Mouse (Mus musculus): ENCODE data around the gene Hjurp.

DNA sequence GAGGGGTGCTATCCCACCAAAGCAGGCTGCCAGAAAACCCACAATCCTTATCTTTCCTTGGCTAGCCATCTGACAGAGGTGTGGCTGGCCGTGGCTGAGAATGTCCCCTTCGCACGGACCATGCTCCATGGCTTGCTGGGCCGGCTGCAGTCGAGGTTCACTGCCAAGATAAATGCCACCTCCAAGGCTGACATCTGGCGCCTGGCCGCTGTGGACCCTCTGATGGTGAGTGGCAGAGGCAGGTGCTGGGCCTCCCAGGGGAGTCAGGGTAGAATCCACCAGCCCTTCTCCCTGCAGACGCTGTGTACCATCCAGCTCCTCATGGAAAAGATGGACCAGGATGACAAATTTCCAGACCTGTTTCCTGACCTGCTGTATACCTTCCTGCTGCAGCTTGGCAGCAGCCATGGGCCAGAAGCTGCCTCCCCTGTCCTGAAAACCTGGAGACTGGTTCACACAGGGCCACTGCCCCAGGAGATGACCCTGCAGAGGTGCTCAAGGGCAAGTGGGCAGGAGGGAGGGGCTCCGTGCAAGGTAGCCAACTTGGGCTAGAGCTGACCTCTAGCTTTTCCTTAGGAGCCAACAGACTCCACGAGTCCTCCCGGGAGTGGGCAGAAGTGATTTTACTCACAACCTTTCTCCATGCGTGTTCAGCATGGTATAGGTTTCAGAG is 22.5 kb downstream of the Hjurp start:
- TF ChIP-seq CTCF (IDR thresholded peaks at IDR 0.05; ENCODE audit: low read depth, low read length): no peak
- TF ChIP-seq POLR2A (IDR thresholded peaks at IDR 0.05; ENCODE audit: insufficient read depth, low read length): no peak

All from ES-Bruce4 (cell line).